Mouse (Mus musculus): ENCODE measurements around the gene Cdkal1. TPM values are rescaled to one million over a fixed set of nuclear protein-coding genes. Genes with fewer than 3 reads are reported as not detected.

Gene Cdkal1
- total RNA-seq, 1 experiment: 20.8 TPM

DNA sequence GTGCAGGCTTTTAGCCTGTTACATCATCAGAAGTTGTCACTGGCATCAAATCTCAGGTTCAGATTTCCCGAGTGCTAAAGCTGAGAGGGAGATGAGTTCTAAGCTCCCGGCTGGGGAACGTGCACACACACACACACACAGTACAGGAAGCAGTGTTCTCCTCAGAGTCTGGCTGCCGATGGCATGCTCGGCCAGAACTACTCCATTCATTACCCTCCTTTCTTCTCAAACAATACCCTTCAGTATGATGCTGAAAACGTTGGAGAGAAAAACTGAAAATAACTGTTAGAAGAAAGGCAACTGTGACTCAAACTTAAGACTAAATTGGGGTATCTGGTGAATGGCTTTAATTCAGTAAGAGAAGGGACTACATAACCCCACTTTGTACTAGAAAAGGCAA is 491.5 kb downstream of the Cdkal1 start:
- no peaks in the 10 kb centered on the region for H3K9me3 ChIP-seq (ENCODE audit: control insufficient read depth, insufficient read depth, low read depth, low read length)
- no peaks in the 10 kb centered on the region for H3K36me3 ChIP-seq (ENCODE audit: control insufficient read depth, insufficient read depth, low read length, poor library complexity, severe bottlenecking)
- H3K9ac ChIP-seq (ENCODE audit: insufficient read depth, low read depth, low read length, poor library complexity, severe bottlenecking): no peak overlapping the region
- no peak for TF ChIP-seq ZC3H11A (IDR thresholded peaks at IDR 0.05; ENCODE audit: borderline replicate concordance, low read depth, low read length)
- TF ChIP-seq HCFC1 (IDR thresholded peaks at IDR 0.05; ENCODE audit: borderline replicate concordance, insufficient read depth, low read length): no peak
- TF ChIP-seq ZNF384 (IDR thresholded peaks at IDR 0.05; ENCODE audit: low read depth, low read length): no peak
- TF ChIP-seq MAFK (IDR thresholded peaks at IDR 0.05; ENCODE audit: insufficient read depth, low read depth, low read length): no peak
- no peak for TF ChIP-seq CHD2 (IDR thresholded peaks at IDR 0.05; ENCODE audit: low read depth, low read length)
- in situ Hi-C loops (cut with MboI; ENCODE audit: low sequenced_read_pairs in 2 of 2, unreplicated experiment in 2 of 2): no loop called here
- no peak overlapping the region for H3K27ac ChIP-seq (ENCODE audit: insufficient read depth, low read depth, low read length, poor library complexity, severe bottlenecking)
- H3K4me3 ChIP-seq (ENCODE audit: insufficient read depth in 1 of 2, low read depth in 1 of 2, low read length in 2 of 2, poor library complexity in 1 of 2, severe bottlenecking in 1 of 2): no peak overlapping the region
- DNase-seq (ENCODE audit: low read depth, low spot score): no peak
- no peaks in the 10 kb centered on the region for H3K4me1 ChIP-seq (ENCODE audit: control insufficient read depth in 2 of 2, insufficient read depth in 2 of 2, low read length in 2 of 2, poor library complexity in 1 of 2)

DNA sequence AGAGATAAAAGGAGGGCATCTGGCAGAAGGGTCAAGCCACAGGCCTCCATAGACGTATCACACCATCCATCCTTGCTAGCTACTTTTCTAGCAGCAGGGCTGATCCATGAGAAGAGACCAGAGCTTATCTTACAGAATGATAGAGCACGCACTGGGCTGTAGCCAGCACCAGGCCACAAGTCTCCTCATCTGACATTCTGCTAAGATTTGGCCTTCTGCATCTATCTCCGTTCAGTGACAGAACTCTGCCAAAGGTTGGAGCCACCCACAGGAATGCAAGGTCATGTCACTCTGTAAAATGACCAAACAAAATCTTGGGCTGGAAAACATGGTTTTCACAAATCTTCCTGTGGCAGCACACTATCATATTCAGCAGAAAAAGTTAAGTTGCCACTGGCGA is 493.6 kb downstream of the Cdkal1 start:
- Histone ChIP-seq H3K9me3 (ENCODE audit: control insufficient read depth, insufficient read depth, low read depth, low read length) (no peaks in the 10 kb centered on the region), H3K4me1 (ENCODE audit: control insufficient read depth in 2 of 2, insufficient read depth in 2 of 2, low read length in 2 of 2, poor library complexity in 1 of 2) (no peaks in the 10 kb centered on the region), H3K9ac (ENCODE audit: insufficient read depth, low read depth, low read length, poor library complexity, severe bottlenecking) (no peak overlapping the region), H3K36me3 (ENCODE audit: control insufficient read depth, insufficient read depth, low read length, poor library complexity, severe bottlenecking) (no peaks in the 10 kb centered on the region), H3K4me3 (ENCODE audit: insufficient read depth in 1 of 2, low read depth in 1 of 2, low read length in 2 of 2, poor library complexity in 1 of 2, severe bottlenecking in 1 of 2) (no peak overlapping the region), H3K27ac (ENCODE audit: insufficient read depth, low read depth, low read length, poor library complexity, severe bottlenecking) (no peak overlapping the region)
- TF ChIP-seq CHD2 (IDR thresholded peaks at IDR 0.05; ENCODE audit: low read depth, low read length): no peak
- TF ChIP-seq MAFK (IDR thresholded peaks at IDR 0.05; ENCODE audit: insufficient read depth, low read depth, low read length): no peak
- TF ChIP-seq HCFC1 (IDR thresholded peaks at IDR 0.05; ENCODE audit: borderline replicate concordance, insufficient read depth, low read length): no peak
- no peak for TF ChIP-seq ZC3H11A (IDR thresholded peaks at IDR 0.05; ENCODE audit: borderline replicate concordance, low read depth, low read length)
- TF ChIP-seq ZNF384 (IDR thresholded peaks at IDR 0.05; ENCODE audit: low read depth, low read length): no peak
- in situ Hi-C loops (cut with MboI; ENCODE audit: low sequenced_read_pairs in 2 of 2, unreplicated experiment in 2 of 2): no loop called here
- no peak for DNase-seq (ENCODE audit: low read depth, low spot score)

DNA sequence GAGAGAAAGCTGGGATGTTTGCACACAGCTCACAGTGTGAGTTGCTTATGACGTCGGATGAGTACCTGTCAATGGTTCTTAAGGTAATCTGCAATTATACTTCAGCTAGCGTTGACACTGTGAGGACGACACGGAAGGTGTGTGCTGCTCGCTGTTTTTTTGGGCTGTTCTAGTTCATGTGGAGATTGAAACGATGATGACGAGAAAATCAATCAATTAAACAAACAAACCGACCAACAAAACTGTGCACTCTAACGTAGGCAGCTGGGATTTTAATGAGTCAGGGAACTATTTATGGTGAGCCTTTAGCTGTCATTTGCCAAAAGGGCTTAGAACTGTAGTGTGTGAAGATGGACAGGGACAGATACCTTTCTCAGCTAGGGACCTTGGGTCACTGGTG is 494.6 kb downstream of the Cdkal1 start:
- H3K4me3 ChIP-seq (ENCODE audit: insufficient read depth in 1 of 2, low read depth in 1 of 2, low read length in 2 of 2, poor library complexity in 1 of 2, severe bottlenecking in 1 of 2): no peak overlapping the region
- no peak overlapping the region for H3K9ac ChIP-seq (ENCODE audit: insufficient read depth, low read depth, low read length, poor library complexity, severe bottlenecking)

GRCm38 (mm10) chr13:29359341-29359740 is 496.1 kb downstream of the Cdkal1 start:
- no peak for DNase-seq (ENCODE audit: low read depth, low spot score)
- Histone ChIP-seq H3K27ac (ENCODE audit: insufficient read depth, low read depth, low read length, poor library complexity, severe bottlenecking) (no peak overlapping the region), H3K9me3 (ENCODE audit: control insufficient read depth, insufficient read depth, low read depth, low read length) (no peaks in the 10 kb centered on the region), H3K4me3 (ENCODE audit: insufficient read depth in 1 of 2, low read depth in 1 of 2, low read length in 2 of 2, poor library complexity in 1 of 2, severe bottlenecking in 1 of 2) (no peak overlapping the region), H3K9ac (ENCODE audit: insufficient read depth, low read depth, low read length, poor library complexity, severe bottlenecking) (no peak overlapping the region), H3K36me3 (ENCODE audit: control insufficient read depth, insufficient read depth, low read length, poor library complexity, severe bottlenecking) (peaks cover 4% of the 10 kb centered on the region; the same call in 1 of the 2 replicates), H3K4me1 (ENCODE audit: control insufficient read depth in 2 of 2, insufficient read depth in 2 of 2, low read length in 2 of 2, poor library complexity in 1 of 2) (no peaks in the 10 kb centered on the region)
- TF ChIP-seq HCFC1 (IDR thresholded peaks at IDR 0.05; ENCODE audit: borderline replicate concordance, insufficient read depth, low read length) (no peak), ZNF384 (IDR thresholded peaks at IDR 0.05; ENCODE audit: low read depth, low read length) (no peak), CHD2 (IDR thresholded peaks at IDR 0.05; ENCODE audit: low read depth, low read length) (no peak), ZC3H11A (IDR thresholded peaks at IDR 0.05; ENCODE audit: borderline replicate concordance, low read depth, low read length) (no peak), MAFK (IDR thresholded peaks at IDR 0.05; ENCODE audit: insufficient read depth, low read depth, low read length) (no peak)
- in situ Hi-C loops (cut with MboI; ENCODE audit: low sequenced_read_pairs in 2 of 2, unreplicated experiment in 2 of 2): no loop called here

More for the DNA sequence above, 494.6 kb downstream of the Cdkal1 start:
- H3K36me3 ChIP-seq (ENCODE audit: control insufficient read depth, insufficient read depth, low read length, poor library complexity, severe bottlenecking): no peaks in the 10 kb centered on the region
- TF ChIP-seq ZC3H11A (IDR thresholded peaks at IDR 0.05; ENCODE audit: borderline replicate concordance, low read depth, low read length): no peak
- TF ChIP-seq CHD2 (IDR thresholded peaks at IDR 0.05; ENCODE audit: low read depth, low read length): no peak
- TF ChIP-seq ZNF384 (IDR thresholded peaks at IDR 0.05; ENCODE audit: low read depth, low read length): no peak
- TF ChIP-seq MAFK (IDR thresholded peaks at IDR 0.05; ENCODE audit: insufficient read depth, low read depth, low read length): no peak
- no peak for TF ChIP-seq HCFC1 (IDR thresholded peaks at IDR 0.05; ENCODE audit: borderline replicate concordance, insufficient read depth, low read length)
- no peaks in the 10 kb centered on the region for H3K9me3 ChIP-seq (ENCODE audit: control insufficient read depth, insufficient read depth, low read depth, low read length)
- H3K27ac ChIP-seq (ENCODE audit: insufficient read depth, low read depth, low read length, poor library complexity, severe bottlenecking): no peak overlapping the region
- in situ Hi-C loops (cut with MboI; ENCODE audit: low sequenced_read_pairs in 2 of 2, unreplicated experiment in 2 of 2): no loop called here
- no peaks in the 10 kb centered on the region for H3K4me1 ChIP-seq (ENCODE audit: control insufficient read depth in 2 of 2, insufficient read depth in 2 of 2, low read length in 2 of 2, poor library complexity in 1 of 2)
- DNase-seq (ENCODE audit: low read depth, low spot score): no peak

- TF ChIP-seq ZNF384 (IDR thresholded peaks at IDR 0.05; ENCODE audit: low read depth, low read length) (no peak), HCFC1 (IDR thresholded peaks at IDR 0.05; ENCODE audit: borderline replicate concordance, insufficient read depth, low read length) (no peak), ZC3H11A (IDR thresholded peaks at IDR 0.05; ENCODE audit: borderline replicate concordance, low read depth, low read length) (no peak), CHD2 (IDR thresholded peaks at IDR 0.05; ENCODE audit: low read depth, low read length) (no peak), MAFK (IDR thresholded peaks at IDR 0.05; ENCODE audit: insufficient read depth, low read depth, low read length) (no peak)
- no peak for DNase-seq (ENCODE audit: low read depth, low spot score)
- Histone ChIP-seq H3K27ac (ENCODE audit: insufficient read depth, low read depth, low read length, poor library complexity, severe bottlenecking) (no peak overlapping the region), H3K9me3 (ENCODE audit: control insufficient read depth, insufficient read depth, low read depth, low read length) (no peaks in the 10 kb centered on the region), H3K4me1 (ENCODE audit: control insufficient read depth in 2 of 2, insufficient read depth in 2 of 2, low read length in 2 of 2, poor library complexity in 1 of 2) (no peaks in the 10 kb centered on the region), H3K36me3 (ENCODE audit: control insufficient read depth, insufficient read depth, low read length, poor library complexity, severe bottlenecking) (peaks cover 4% of the 10 kb centered on the region; the same call in 1 of the 2 replicates), H3K9ac (ENCODE audit: insufficient read depth, low read depth, low read length, poor library complexity, severe bottlenecking) (no peak overlapping the region), H3K4me3 (ENCODE audit: insufficient read depth in 1 of 2, low read depth in 1 of 2, low read length in 2 of 2, poor library complexity in 1 of 2, severe bottlenecking in 1 of 2) (no peak overlapping the region)
- in situ Hi-C loops (cut with MboI; ENCODE audit: low sequenced_read_pairs in 2 of 2, unreplicated experiment in 2 of 2): no loop called here
Measured at GRCm38 (mm10) chr13:29357483-29357882, 498.0 kb downstream of the Cdkal1 start.

All from ES-E14 (cell line).